Mouse (Mus musculus) stomach, postnatal 0 days (tissue): ENCODE measurements around the gene Gabpb2.

ENCODE experiments used
- CTCF ChIP-seq: IDR thresholded peaks from 2 replicates; pipeline ENCODE4 v1.5.1; 2016; ENCODE audit warnings: antibody characterized with exemption, low read depth, mild to moderate bottlenecking, moderate library complexity
- EP300 ChIP-seq: optimal IDR thresholded peaks from 2 replicates; pipeline ENCODE3; 2016; ENCODE audit warnings: antibody characterized with exemption

DNA sequence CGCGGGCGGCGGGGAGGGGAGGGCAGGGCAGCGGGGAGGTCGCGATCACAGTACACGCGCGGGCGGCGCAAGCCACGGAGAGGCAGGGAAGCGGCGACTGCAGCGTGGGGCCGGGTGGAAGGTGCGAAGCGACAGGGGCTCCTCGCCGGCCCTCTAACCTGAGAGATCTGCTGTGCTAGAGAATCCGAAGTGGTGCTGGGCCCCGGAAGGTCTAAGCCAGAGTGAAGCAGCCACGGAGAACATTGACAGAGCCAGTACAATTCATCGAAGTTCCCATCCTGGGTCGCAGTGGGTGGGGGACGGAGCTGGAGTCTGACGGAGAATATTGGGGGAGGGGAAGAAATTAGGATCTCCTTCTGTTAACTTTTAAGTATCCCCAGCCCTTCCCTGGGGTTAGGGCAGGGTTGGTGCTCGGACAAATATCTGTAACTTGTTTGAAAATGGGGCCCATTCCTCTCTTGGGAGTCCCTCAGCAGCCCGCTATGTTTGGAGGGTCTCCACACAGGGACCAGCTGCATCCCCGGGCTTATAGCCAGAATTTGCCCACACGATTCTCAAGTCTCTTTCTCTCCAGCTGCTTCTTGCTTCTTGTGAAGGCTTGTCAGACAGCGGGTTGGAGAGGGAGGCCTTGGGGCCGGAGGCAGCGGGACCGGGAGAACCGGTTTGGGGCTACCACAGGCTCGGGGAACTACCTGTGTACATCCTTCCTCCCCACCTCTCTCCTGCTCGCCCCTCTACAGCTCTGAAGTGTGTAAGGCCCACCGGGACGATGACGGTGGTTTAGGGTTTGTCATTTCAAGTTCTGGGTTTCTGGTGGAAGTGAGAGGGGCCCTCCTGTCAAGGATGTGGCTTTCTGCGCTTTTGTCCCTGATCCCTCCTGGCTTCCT is 11.4 kb upstream of the Gabpb2 start:
- TF ChIP-seq CTCF = no peak
- TF ChIP-seq EP300 = no peak
